Mouse (Mus musculus) cerebellum, adult 2 months (tissue): Measurements from ENCODE around the gene Tnnc1. TPM values are rescaled to one million over a fixed set of nuclear protein-coding genes. Genes with fewer than 3 reads are reported as not detected.

Experiments
- DNase-seq, 2 experiments: peaks; one replicate each; pipeline ENCODE4 v3.0.0; 2021
- H3K27ac ChIP-seq: fragments of 200-500 bp; 2 replicates; pipeline ENCODE4 v1.5.1; 2012; ENCODE audit warnings: low read length, control low read depth, inconsistent platforms; ENCODE audit not compliant: insufficient read depth
- H3K27me3 ChIP-seq: fragments of 200-500 bp; 2 replicates; pipeline ENCODE4 v1.6.1; 2012; ENCODE audit warnings: inconsistent platforms, mild to moderate bottlenecking, low read length, moderate library complexity; ENCODE audit not compliant: control insufficient read depth, insufficient read depth
- H3K4me1 ChIP-seq: fragments of 200-500 bp; 2 replicates; pipeline ENCODE4 v1.6.1; 2011; ENCODE audit warnings: low read length; ENCODE audit not compliant: control insufficient read depth, insufficient read depth
- H3K4me3 ChIP-seq: fragments of 200-500 bp; replicated peaks from 2 replicates; pipeline ENCODE3; 2011; ENCODE audit warnings: mild to moderate bottlenecking, low read depth, low read length, control low read depth; ENCODE audit not compliant: insufficient read depth
- CTCF ChIP-seq: fragments of 200-500 bp; IDR thresholded peaks from 2 replicates; pipeline ENCODE4 v1.5.1; 2011; ENCODE audit warnings: low read depth, mild to moderate bottlenecking, control low read depth, low read length, moderate library complexity, borderline replicate concordance; ENCODE audit not compliant: insufficient read depth
- POLR2A ChIP-seq: fragments of 200-500 bp; IDR thresholded peaks from 2 replicates; pipeline ENCODE4 v1.6.1; 2011; ENCODE audit warnings: low read length, control low read depth, borderline replicate concordance; ENCODE audit not compliant: insufficient read depth
- WGBS: fragments of 180-500 bp; shearing (Covaris S2); methylation state at CpG from one replicate; pipeline ENCODE4 v1.1.7; 2018; 5-methylcytosine and 5-hydroxymethylcytosine counted together
- polyA plus RNA-seq: library from polyadenylated mRNA; depleted of rRNA; stranded (reverse); fragments of >200 nt; gene quantifications from 2 replicates; pipeline ENCODE4 v1.2.3, GENCODE M21; 2012

The Tnnc1 gene
- polyA plus RNA-seq, 1 experiment: 7.6 TPM

GRCm38 (mm10) chr14:31166827-31167226 is 41.3 kb upstream of the Tnnc1 start:
- WGBS: 23% methylated on average over 9 of the region's 9 CpGs
- DNase-seq: no peak
- no peak for TF ChIP-seq POLR2A
- TF ChIP-seq CTCF: no peak
- H3K4me1 ChIP-seq: peaks cover 39% of the 10 kb centered on the region
- no peak overlapping the region for H3K27ac ChIP-seq
- no peak overlapping the region for H3K4me3 ChIP-seq
- H3K27me3 ChIP-seq: no peaks in the 10 kb centered on the region

DNA sequence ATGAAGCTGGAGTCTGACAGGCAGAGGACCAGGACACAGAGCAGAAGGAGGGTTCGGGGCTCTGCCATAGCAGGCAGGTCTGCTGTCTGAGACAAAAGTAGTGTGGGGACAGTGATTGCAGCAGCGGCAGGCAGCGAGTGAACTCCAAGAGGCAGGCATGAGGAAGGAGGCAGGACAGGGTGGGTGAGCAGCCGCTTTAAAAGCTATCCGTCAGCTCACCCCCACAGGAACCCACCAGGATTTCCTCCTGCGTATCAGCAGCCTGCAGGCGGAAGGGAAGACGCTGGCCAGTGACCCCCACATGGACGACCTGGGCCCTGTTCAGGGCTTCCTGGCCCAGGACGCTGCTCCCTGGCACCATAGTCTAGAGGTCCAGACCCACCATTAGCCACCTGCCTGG is 39.7 kb upstream of the Tnnc1 start, which contains the start of gene Stab1:
TSS of gene Stab1 (minus strand) at position 217 of the 400 bp plus-strand sequence.
- Histone ChIP-seq H3K27ac (no peak within 1 kb of the TSS), H3K4me1 (peaks cover 55% of the 10 kb centered on the region), H3K27me3 (no peaks in the 10 kb centered on the region), H3K4me3 (no peak within 1 kb of the TSS)
- WGBS: 66% methylated on average over 10 of the region's 10 CpGs
- TF ChIP-seq POLR2A (no peak), CTCF (no peak)
- no peak for DNase-seq

- 84% methylated on average over 6 of the region's 6 CpGs for WGBS
- no peak overlapping the region for H3K27ac ChIP-seq
- no peak overlapping the region for H3K4me3 ChIP-seq
Observed at GRCm38 (mm10) chr14:31169508-31169907, 38.6 kb upstream of the Tnnc1 start.

GRCm38 (mm10) chr14:31170963-31171362 is 37.1 kb upstream of the Tnnc1 start:
- Histone ChIP-seq H3K27me3 (no peaks in the 10 kb centered on the region), H3K4me1 (peaks cover 53% of the 10 kb centered on the region), H3K27ac (no peak overlapping the region), H3K4me3 (no peak overlapping the region)
- DNase-seq: no peak
- WGBS: 70% methylated on average over 13 of the region's 13 CpGs
- TF ChIP-seq POLR2A: no peak
- TF ChIP-seq CTCF: no peak

More at GRCm38 (mm10) chr14:31169508-31169907, 38.6 kb upstream of the Tnnc1 start:
- Histone ChIP-seq H3K27me3 (no peaks in the 10 kb centered on the region), H3K4me1 (peaks cover 58% of the 10 kb centered on the region)
- TF ChIP-seq POLR2A (no peak), CTCF (no peak)
- DNase-seq: no peak

GRCm38 (mm10) chr14:31171386-31171785 is 36.7 kb upstream of the Tnnc1 start:
- Histone ChIP-seq H3K4me1 (peaks cover 52% of the 10 kb centered on the region), H3K4me3 (no peak overlapping the region), H3K27ac (no peak overlapping the region), H3K27me3 (no peaks in the 10 kb centered on the region)
- TF ChIP-seq POLR2A (no peak), CTCF (no peak)
- DNase-seq: peak; percentile 76 to 77
- 9% methylated on average over 11 of the region's 11 CpGs for WGBS

GRCm38 (mm10) chr14:31171821-31172220 is 36.3 kb upstream of the Tnnc1 start:
- DNase-seq: no peak
- TF ChIP-seq CTCF (no peak), POLR2A (no peak)
- Histone ChIP-seq H3K27ac (no peak overlapping the region), H3K27me3 (no peaks in the 10 kb centered on the region), H3K4me3 (no peak overlapping the region), H3K4me1 (peaks cover 51% of the 10 kb centered on the region)
- 91% methylated on average over 15 of the region's 15 CpGs for WGBS

GRCm38 (mm10) chr14:31172781-31173455 is 35.2 kb upstream of the Tnnc1 start:
- Histone ChIP-seq H3K27ac (no peak overlapping the region), H3K4me3 (no peak overlapping the region), H3K27me3 (no peaks in the 10 kb centered on the region), H3K4me1 (peaks cover 53% of the 10 kb centered on the region)
- DNase-seq: peak; percentile 68 to 72
- 37% methylated on average over 18 of the region's 18 CpGs for WGBS
- no peak for TF ChIP-seq CTCF
- TF ChIP-seq POLR2A: no peak

DNA sequence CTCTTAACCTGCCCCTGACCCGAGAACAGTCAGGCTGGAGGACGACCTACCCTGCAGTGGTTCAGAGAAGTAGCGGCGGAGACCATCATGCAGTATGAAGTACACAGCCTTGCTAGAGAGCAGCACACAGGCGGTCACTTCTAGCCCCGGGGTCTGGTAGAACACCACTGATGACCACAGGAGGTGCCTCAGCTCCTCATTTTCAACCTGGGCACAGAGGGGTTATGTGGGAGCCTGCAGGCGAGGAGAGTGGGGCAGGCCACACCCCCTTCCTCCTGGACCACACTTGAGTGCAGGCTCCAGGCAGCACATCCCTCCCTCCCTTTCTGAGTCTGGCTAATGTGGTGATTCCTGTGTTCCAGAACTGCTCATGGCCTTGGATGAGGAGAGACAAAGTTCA is 34.6 kb upstream of the Tnnc1 start:
- TF ChIP-seq POLR2A (no peak), CTCF (no peak)
- peaks cover 53% of the 10 kb centered on the region for H3K4me1 ChIP-seq
- H3K27ac ChIP-seq: no peak overlapping the region
- no peak overlapping the region for H3K4me3 ChIP-seq
- DNase-seq: no peak
- H3K27me3 ChIP-seq: no peaks in the 10 kb centered on the region
- WGBS: 71% methylated on average over 7 of the region's 7 CpGs
